Mouse (Mus musculus): ENCODE results near the gene Nfia.

- no peak for TF ChIP-seq POLR2A (IDR thresholded peaks at IDR 0.05; ENCODE audit: borderline replicate concordance, extremely low read depth, low read depth, low read length)
- no peak for TF ChIP-seq CTCF (IDR thresholded peaks at IDR 0.05; ENCODE audit: insufficient read depth, low read length)
Measured at GRCm38 (mm10) chr4:97939920-97940520, 167.5 kb downstream of the Nfia start.

Measured in lung, adult 2 months (tissue).